Mouse (Mus musculus) urinary bladder, postnatal 0 days (tissue): ENCODE data around the gene Il4i1. TPM values are rescaled to one million over a fixed set of nuclear protein-coding genes. Genes with fewer than 3 reads are reported as not detected.

Experiments
- microRNA counts: library from miRNA; unstranded; fragments of <30 nt; microRNA quantifications from one replicate; lab custom pipeline; 2016
- microRNA-seq: library from miRNA; unstranded; fragments of <30 nt; microRNA quantifications from one replicate; pipeline ENCODE4, GENCODE M21; 2016
- polyA plus RNA-seq: library from polyadenylated mRNA; unstranded; fragments of >200 nt; fragmentation: Nextera tagmentation; extraction: Ambion mirVana; gene quantifications from 2 replicates; pipeline ENCODE4 v1.2.1, GENCODE M21; 2015

Gene Il4i1
- polyA plus RNA-seq = 0.51 and 0.73 TPM in 2 replicates

DNA sequence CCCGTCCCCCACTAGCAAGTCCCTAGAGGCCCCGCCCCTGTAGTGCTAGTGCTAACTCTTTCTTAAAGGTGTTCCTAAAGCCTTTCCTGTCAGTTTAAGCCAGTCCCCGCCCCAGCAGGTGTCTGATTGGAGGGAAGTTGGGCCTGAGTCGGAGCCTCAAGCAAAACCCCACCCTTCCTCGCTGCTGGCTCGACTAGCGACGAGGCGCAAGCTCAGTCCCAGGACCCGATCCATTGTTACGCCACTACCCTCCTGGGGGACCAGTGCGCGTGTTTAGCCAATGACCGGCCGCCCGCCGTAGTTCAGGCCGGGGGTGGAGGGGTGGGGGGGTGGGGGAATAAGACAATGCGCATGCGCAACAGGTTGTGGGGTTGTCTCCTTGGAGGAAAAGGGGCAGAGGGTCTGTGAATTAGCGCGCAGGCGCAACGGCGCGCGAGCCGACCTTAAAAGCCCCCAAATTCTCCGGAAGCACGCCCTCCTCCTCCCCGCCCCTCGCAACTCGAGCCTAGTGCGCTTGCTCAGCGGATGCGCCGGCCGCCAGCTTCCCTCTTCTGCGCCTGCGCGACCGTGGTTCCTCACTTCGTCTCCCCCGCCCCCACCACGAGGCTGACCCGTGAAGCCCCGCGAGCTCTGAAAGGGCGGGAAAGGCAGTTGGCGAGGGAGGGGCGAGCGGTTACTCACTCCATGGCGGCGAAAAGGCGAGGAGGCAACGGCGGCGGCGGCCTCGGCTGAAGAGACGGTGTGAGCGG lies at the start of gene Il4i1, which contains the start of gene Nup62:
Gene Il4i1 (plus strand): TSS at position 667 of the 749 bp plus-strand sequence.
Gene Nup62 (plus strand): TSS at position 368 of the 749 bp plus-strand sequence.

GRCm38 (mm10) chr7:44816470-44817021 lies 359 bp downstream of the Il4i1 start, which contains the start of gene Atf5:
Atf5 (minus strand) TSS chr7:44816658.

DNA sequence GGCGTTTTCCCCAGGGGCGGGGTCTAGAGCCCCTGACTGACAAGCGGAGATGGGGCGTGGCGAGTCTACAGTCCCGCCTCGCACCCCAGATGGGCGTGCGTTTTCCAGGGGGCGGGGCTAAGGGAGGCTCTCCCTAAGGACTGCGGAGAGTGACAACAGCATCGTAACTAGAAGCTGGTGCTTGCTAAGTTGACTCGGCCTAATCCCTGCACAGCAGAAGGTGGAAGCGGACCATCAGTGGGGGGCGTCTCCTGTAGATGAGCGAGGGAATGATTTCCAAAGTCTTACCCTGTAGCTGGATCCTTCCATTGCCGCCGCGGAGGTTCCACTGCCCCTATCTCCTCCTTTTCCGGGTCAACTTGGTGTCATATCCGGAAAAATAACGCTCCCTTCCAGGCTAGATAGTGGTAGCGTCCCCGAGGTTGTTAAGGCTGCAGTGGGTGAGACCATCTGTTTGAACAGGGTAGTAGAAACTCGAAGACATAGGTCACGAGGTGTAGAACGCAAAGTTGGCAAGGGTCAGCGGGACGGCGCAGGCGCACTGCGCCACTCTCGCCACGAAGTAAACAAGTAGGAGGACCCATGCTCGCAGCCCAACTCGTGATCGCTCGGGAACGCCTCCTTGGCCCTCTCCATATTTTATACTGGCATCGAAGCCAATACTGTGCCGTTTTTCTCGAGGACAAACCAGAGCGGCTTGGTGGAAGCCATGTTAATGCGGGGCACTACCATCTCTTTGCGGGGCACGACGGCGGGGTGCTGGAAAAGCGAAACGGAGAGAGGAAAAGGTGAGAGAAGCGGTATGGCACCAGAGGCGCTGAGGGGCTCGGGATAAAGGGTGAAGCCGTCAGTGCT lies 32.6 kb downstream of the Il4i1 start, which contains the start of the genes Akt1s1 and Tbc1d17:
Gene Akt1s1 (plus strand): TSS at position 431 of the 855 bp plus-strand sequence.
Gene Tbc1d17 (minus strand): TSS at position 519 of the 855 bp plus-strand sequence.

GRCm38 (mm10) chr7:44857042-44857552 lies 40.9 kb downstream of the Il4i1 start, which contains the start of gene Pnkp:
Pnkp (plus strand) TSS chr7:44857139.

DNA sequence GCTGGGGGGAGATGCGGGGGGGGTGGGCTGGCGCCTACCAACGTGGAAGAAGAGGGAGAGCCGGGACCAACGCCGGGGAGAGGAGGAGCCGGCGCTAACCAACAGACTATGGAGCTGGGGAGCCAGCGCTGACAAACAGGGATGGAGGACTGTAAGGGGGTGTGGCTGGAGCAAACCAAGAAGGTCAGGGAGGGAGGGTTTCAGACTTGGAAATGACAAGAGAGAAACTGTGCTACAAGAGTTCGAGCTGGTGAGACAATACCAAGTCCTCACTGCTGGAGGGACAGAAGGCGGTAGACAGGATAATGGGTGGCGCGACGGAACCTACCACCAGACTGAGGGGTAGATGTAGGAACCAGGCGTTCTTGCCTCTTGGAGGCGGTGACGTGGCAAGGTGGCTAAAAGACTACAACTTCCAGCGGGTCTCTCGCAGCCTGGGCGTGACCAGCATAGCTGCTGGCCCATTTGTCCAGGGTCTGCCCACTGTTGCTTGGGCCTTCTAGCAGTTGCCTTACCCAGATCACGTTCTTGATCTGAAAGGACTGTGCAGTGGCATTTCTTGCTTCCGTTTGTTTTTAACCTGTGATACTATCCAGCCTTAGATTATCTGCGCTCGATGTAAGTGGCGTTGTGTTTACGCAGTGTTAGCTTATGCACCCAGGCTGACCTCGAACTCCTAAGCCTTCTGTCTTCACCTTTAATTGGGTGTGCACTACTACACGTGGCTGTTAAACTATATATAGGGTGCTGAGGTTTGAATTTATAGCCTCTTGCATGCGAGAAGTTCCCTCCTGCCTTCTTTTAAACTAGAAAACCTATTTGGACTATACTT lies 53.7 kb downstream of the Il4i1 start, which contains the start of gene Ptov1:
Gene Ptov1 (minus strand): TSS at position 92 of the 832 bp plus-strand sequence.

MicroRNAs within 50 kb of the gene (microRNA counts, 519-probe panel; counts per million panel counts)
- not detected for microRNA mmu-miR-707 (lab: Ali Mortazavi, UCI)

Small RNAs within 50 kb of the gene (microRNA-seq; reads per million reads assigned to microRNA genes)
- gene Mir707 = not detected

Other genes starting within 250 kb of the Il4i1 start
- 0.46 and 0.57 TPM in 2 replicates for gene Napsa, start 244.0 kb upstream of the Il4i1 start, polyA plus RNA-seq
- gene Kcnc3, start 225.7 kb upstream of the Il4i1 start, polyA plus RNA-seq = 0.05 and 0.08 TPM in 2 replicates
- gene Myh14, start 145.5 kb upstream of the Il4i1 start, polyA plus RNA-seq = 11.2 and 12.2 TPM in 2 replicates
- not detected in 2 replicates for gene Izumo2, start 107.6 kb upstream of the Il4i1 start, polyA plus RNA-seq
- gene Vrk3, start 68.0 kb upstream of the Il4i1 start, polyA plus RNA-seq = 15.4 and 17.6 TPM in 2 replicates
- gene Zfp473, start 65.3 kb upstream of the Il4i1 start, polyA plus RNA-seq = 0.21 and 0.35 TPM in 2 replicates
- 40.2 and 44.4 TPM in 2 replicates for gene Nup62, start 299 bp upstream of the Il4i1 start, polyA plus RNA-seq
- 6.1 and 8.3 TPM in 2 replicates for gene Atf5, start 271 bp downstream of the Il4i1 start, polyA plus RNA-seq
- gene Akt1s1, start 32.6 kb downstream of the Il4i1 start, polyA plus RNA-seq = 89.9 and 95.2 TPM in 2 replicates
- gene Tbc1d17, start 32.7 kb downstream of the Il4i1 start, polyA plus RNA-seq = 40.6 and 43.1 TPM in 2 replicates
- 23.5 and 32.3 TPM in 2 replicates for gene Pnkp, start 40.8 kb downstream of the Il4i1 start, polyA plus RNA-seq
- gene Ptov1, start 53.4 kb downstream of the Il4i1 start, polyA plus RNA-seq = 204 and 244 TPM in 2 replicates
- gene Med25, start 76.3 kb downstream of the Il4i1 start, polyA plus RNA-seq = 56.3 and 58.9 TPM in 2 replicates
- gene Fuz, start 79.7 kb downstream of the Il4i1 start, polyA plus RNA-seq = 27.5 and 29.3 TPM in 2 replicates
- gene Ap2a1, start 113.1 kb downstream of the Il4i1 start, polyA plus RNA-seq = 32.3 and 40.8 TPM in 2 replicates
- gene Tsks, start 126.8 kb downstream of the Il4i1 start, polyA plus RNA-seq = 0.23 and 0.39 TPM in 2 replicates
- 10.1 and 10.3 TPM in 2 replicates for gene Cpt1c, start 158.5 kb downstream of the Il4i1 start, polyA plus RNA-seq
- gene Prmt1, start 170.2 kb downstream of the Il4i1 start, polyA plus RNA-seq = 237 and 244 TPM in 2 replicates
- 52.3 and 56.8 TPM in 2 replicates for gene Irf3, start 181.3 kb downstream of the Il4i1 start, polyA plus RNA-seq
- 31.9 and 33.3 TPM in 2 replicates for gene Bcl2l12, start 182.3 kb downstream of the Il4i1 start, polyA plus RNA-seq
- gene Scaf1, start 200.0 kb downstream of the Il4i1 start, polyA plus RNA-seq = 22.9 and 24.6 TPM in 2 replicates
- gene Rras, start 201.6 kb downstream of the Il4i1 start, polyA plus RNA-seq = 342 and 359 TPM in 2 replicates
- 4.3 and 5.6 TPM in 2 replicates for gene Prr12, start 236.5 kb downstream of the Il4i1 start, polyA plus RNA-seq
- 33.7 and 38.6 TPM in 2 replicates for gene Nosip, start 246.0 kb downstream of the Il4i1 start, polyA plus RNA-seq
- gene Prrg2, start 246.3 kb downstream of the Il4i1 start, polyA plus RNA-seq = 22.6 and 23.4 TPM in 2 replicates